9 mouse cellular contexts compared by ENCODE assay signal in the genomic region with DNA sequence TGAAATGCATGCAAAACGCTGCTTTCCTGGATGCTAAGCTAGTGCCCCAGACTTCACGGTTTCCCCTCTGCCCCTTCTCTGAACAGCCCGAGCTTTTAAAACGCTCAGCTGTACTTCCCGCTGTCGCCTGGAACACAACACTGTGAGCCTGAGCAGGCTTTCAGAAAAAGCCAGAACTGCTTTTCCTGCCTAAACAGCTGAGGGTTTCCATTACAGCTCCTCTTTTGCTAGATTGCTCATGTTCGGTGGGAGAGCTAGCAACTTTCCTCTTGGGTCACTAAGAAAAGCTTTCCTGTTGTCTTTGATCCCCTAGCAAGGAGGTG. TPM values are rescaled to one million over a fixed set of nuclear protein-coding genes. Genes with fewer than 3 reads are reported as not detected.
A peak's percentile ranks its signal among the peaks of the same experiment; 100 is the strongest.
DNase-seq lines count a peak whose midpoint lies in the region; ATAC-seq lines count a peak whose summit lies in the region.
"Had no signal": no experiment of that assay in that cellular context is flagged by ENCODE, and none has a peak within 500 bp of the region (broad histone marks: within the 10 kb centered on the region; RNA-seq: fewer than 3 reads in every experiment).

No protein-coding gene starts in this region.

- no peak overlapping the region for H3K27ac ChIP-seq in limb, embryonic 13.5 days

- 15% methylated on average over 7 of the region's 7 CpGs for WGBS in limb, embryonic 13.5 days

- no peaks in the 10 kb centered on the region for H3K9me3 ChIP-seq in megakaryocyte, embryonic 14.5 days
- H3K9me3 ChIP-seq in limb, embryonic 13.5 days: no peaks in the 10 kb centered on the region

- H3K9ac ChIP-seq in limb, embryonic 13.5 days: no peak overlapping the region

- H3K27me3 ChIP-seq in megakaryocyte, embryonic 14.5 days (replicated peaks): peaks cover 51% of the 10 kb centered on the region
- peaks cover 66% of the 10 kb centered on the region for H3K27me3 ChIP-seq in limb, embryonic 13.5 days

- peak; percentile 4 for DNase-seq in cerebellum, postnatal 25 days
- no peak for DNase-seq in cerebellum, adult 8-10 months
- peak; percentile 3 for DNase-seq in retina, postnatal 1 day
- DNase-seq in urinary bladder, adult 2 months (ENCODE audit: low spot score): no peak
- DNase-seq in thymus, postnatal 0 days (ENCODE audit: low spot score): no peak

- no peak for ATAC-seq in megakaryocyte, adult 5-6 weeks (ENCODE audit: poor library complexity, severe bottlenecking)
- peak; percentile 61 for ATAC-seq in limb, embryonic 13.5 days (ENCODE audit: low FRiP score, low read depth)

- peaks cover 16% of the 10 kb centered on the region; the same call in 1 of the 2 replicates for H3K4me1 ChIP-seq in megakaryocyte, embryonic 14.5 days
- H3K4me1 ChIP-seq in limb, embryonic 13.5 days: no peaks in the 10 kb centered on the region

- H3K36me3 ChIP-seq in megakaryocyte, embryonic 14.5 days (replicated peaks; ENCODE audit: low read length): no peaks in the 10 kb centered on the region
- no peaks in the 10 kb centered on the region for H3K36me3 ChIP-seq in limb, embryonic 13.5 days

- H3K4me2 ChIP-seq in limb, embryonic 13.5 days (replicated peaks): peak overlapping the region; percentile 66

- H3K4me3 ChIP-seq in megakaryocyte, embryonic 14.5 days (replicated peaks): peak overlapping the region; percentile 85
- peak overlapping the region; percentile 45 for H3K4me3 ChIP-seq in limb, embryonic 13.5 days

RNA-seq across cellular contexts. Expression of a gene that starts 1.1 kb away (rescaled TPM):
- not detected in 2 replicates for polyA plus RNA-seq in megakaryocyte, embryonic 14.5 days (2012; ENCODE audit: insufficient read depth, low replicate concordance)
- total RNA-seq in megakaryocyte, adult 5-6 weeks (2015): not detected in 2 replicates
- total RNA-seq in megakaryocyte, adult 5-6 weeks (2017): not detected in 2 replicates
- polyA plus RNA-seq in limb, embryonic 13.5 days (2015; fragmentation: Nextera tagmentation; extraction: Ambion mirVana): 0.74 and 1.4 TPM in 2 replicates
- 0.08 and 0.12 TPM in 2 replicates for polyA plus RNA-seq in urinary bladder, adult 2 months (2012; rRNA removed)
- polyA plus RNA-seq in thymus, postnatal 0 days (2015; fragmentation: Nextera tagmentation; extraction: Ambion mirVana): not detected in 2 replicates
- polyA plus RNA-seq: C2C12 had no signal

RNA-seq across cellular contexts. Expression of a gene that starts 1.8 kb away (rescaled TPM):
- not detected in 2 replicates for polyA plus RNA-seq in megakaryocyte, embryonic 14.5 days (2012; ENCODE audit: insufficient read depth, low replicate concordance)
- total RNA-seq in megakaryocyte, adult 5-6 weeks (2015): not detected in 2 replicates
- not detected in 2 replicates for total RNA-seq in megakaryocyte, adult 5-6 weeks (2017)
- polyA plus RNA-seq in limb, embryonic 13.5 days (2015; fragmentation: Nextera tagmentation; extraction: Ambion mirVana): 0.33 and 0.51 TPM in 2 replicates
- polyA plus RNA-seq in urinary bladder, adult 2 months (2012; rRNA removed): not detected in 2 replicates
- not detected in 2 replicates for polyA plus RNA-seq in thymus, postnatal 0 days (2015; fragmentation: Nextera tagmentation; extraction: Ambion mirVana)
- polyA plus RNA-seq: C2C12 had no signal

Comparison
In these comparisons a context has a peak if more than half of its experiments do, and no peak if none do; other contexts are left out.
1. DNase-seq: peak in cerebellum, postnatal 25 days (2 of 2) and retina, postnatal 1 day (single experiment); none in cerebellum, adult 8-10 months (single experiment), urinary bladder, adult 2 months (single experiment) and thymus, postnatal 0 days (single experiment).